Comparison of ENCODE assay signal across 18 mouse cellular contexts in the genomic region with DNA sequence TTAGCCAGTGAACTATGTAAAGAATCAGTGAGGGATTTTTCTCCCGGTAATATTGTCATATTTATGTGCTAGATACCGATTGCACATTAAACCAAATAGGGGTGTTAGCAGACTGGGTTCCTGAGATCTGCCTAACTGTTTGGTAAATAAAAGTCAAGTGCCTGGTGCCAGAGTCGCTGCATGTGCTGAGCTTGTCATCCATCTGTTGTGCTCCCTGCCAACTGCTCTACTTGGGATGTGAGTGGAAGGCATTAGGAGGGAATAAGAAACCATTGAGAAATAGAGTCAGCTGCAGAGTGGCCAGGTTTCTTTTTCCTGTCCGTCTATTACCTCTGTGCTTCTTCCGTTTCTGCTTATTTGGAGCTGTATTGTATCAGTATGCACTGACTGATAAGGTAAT.
DNase-seq lines count a peak whose midpoint lies in the region; ATAC-seq and TF ChIP-seq lines count a peak whose summit lies in the region.
"Had no signal": no experiment of that assay in that cellular context is flagged by ENCODE, and none has a peak within 500 bp of the region (broad histone marks: within the 10 kb centered on the region; RNA-seq: fewer than 3 reads in every experiment).

No protein-coding gene starts in this region.

- no peak for TF ChIP-seq POLR2A in brain, embryonic 14.5 days (IDR thresholded peaks at IDR 0.05; ENCODE audit: borderline replicate concordance, extremely low read depth, insufficient read depth, insufficient read length, poor library complexity, severe bottlenecking)

- no peak overlapping the region for H3K27ac ChIP-seq in forebrain, embryonic 14.5 days (ENCODE audit: low read depth, low read length)
- no peak overlapping the region for H3K27ac ChIP-seq in forebrain, embryonic 12.5 days
- peak overlapping the region; percentile 14; the same call in 1 of the 2 replicates for H3K27ac ChIP-seq in layer of hippocampus, adult 2 months
- H3K27ac ChIP-seq in intestine, embryonic 16.5 days (ENCODE audit: low read length), result no peak overlapping the region
- H3K27ac ChIP-seq: embryonic facial prominence, embryonic 15.5 days; heart, embryonic 13.5 days; intestine, embryonic 15.5 days; midbrain, embryonic 12.5 days had no signal

- 76% methylated on average over 5 of the region's 5 CpGs for WGBS in forebrain, embryonic 14.5 days
- WGBS in forebrain, embryonic 12.5 days, result 87% methylated on average over 5 of the region's 5 CpGs
- WGBS in intestine, embryonic 16.5 days, result 75% methylated on average over 5 of the region's 5 CpGs

- peak; percentile 71 for DNase-seq in forebrain, embryonic 14.5 days (ENCODE audit: low spot score)
- DNase-seq in brain, embryonic 14.5 days (ENCODE audit: low read depth), result peak; percentile 81
- DNase-seq in cerebellum, adult 9-10 months, result peak; percentile 85
- DNase-seq in layer of hippocampus, adult 2 months (ENCODE audit: low spot score in 2 of 2), result peak; percentile 23 to 40
- no peak for DNase-seq in right cerebral cortex, postnatal 36 days (ENCODE audit: low spot score in 2 of 2)
- DNase-seq: adrenal gland, postnatal 25 days; kidney, postnatal 10 days; lung, postnatal 4 days; retina, postnatal 1 day had no signal

- TF ChIP-seq CTCF in brain, embryonic 14.5 days (IDR thresholded peaks at IDR 0.05; ENCODE audit: borderline replicate concordance, extremely low read depth, insufficient read depth, insufficient read length), result no peak
- TF ChIP-seq CTCF in layer of hippocampus, adult 2 months (conservative IDR thresholded peaks at IDR 0.05), result no peak

- no peaks in the 10 kb centered on the region for H3K9me3 ChIP-seq in forebrain, embryonic 14.5 days (replicated peaks; ENCODE audit: control insufficient read depth, low read length)
- H3K9me3 ChIP-seq in forebrain, embryonic 12.5 days, result no peaks in the 10 kb centered on the region
- H3K9me3 ChIP-seq in intestine, embryonic 16.5 days (ENCODE audit: control insufficient read depth, low read length), result no peaks in the 10 kb centered on the region
- H3K9me3 ChIP-seq: embryonic facial prominence, embryonic 15.5 days; heart, embryonic 13.5 days; intestine, embryonic 15.5 days; midbrain, embryonic 12.5 days had no signal

- H3K4me3 ChIP-seq in forebrain, embryonic 14.5 days (ENCODE audit: low read depth, low read length), result no peak overlapping the region
- H3K4me3 ChIP-seq in forebrain, embryonic 12.5 days (replicated peaks), result no peak overlapping the region
- no peak overlapping the region for H3K4me3 ChIP-seq in layer of hippocampus, adult 2 months
- no peak overlapping the region for H3K4me3 ChIP-seq in intestine, embryonic 16.5 days (ENCODE audit: low read length)
- H3K4me3 ChIP-seq: embryonic facial prominence, embryonic 15.5 days; heart, embryonic 13.5 days; intestine, embryonic 15.5 days; midbrain, embryonic 12.5 days; myocyte had no signal

- no peaks in the 10 kb centered on the region for H3K27me3 ChIP-seq in forebrain, embryonic 14.5 days (replicated peaks; ENCODE audit: control insufficient read depth, insufficient read depth, low read length)
- no peaks in the 10 kb centered on the region for H3K27me3 ChIP-seq in forebrain, embryonic 12.5 days
- H3K27me3 ChIP-seq in intestine, embryonic 16.5 days (replicated peaks; ENCODE audit: control insufficient read depth, insufficient read depth, low read length), result no peaks in the 10 kb centered on the region
- H3K27me3 ChIP-seq: embryonic facial prominence, embryonic 15.5 days; heart, embryonic 13.5 days; intestine, embryonic 15.5 days; midbrain, embryonic 12.5 days had no signal

- ATAC-seq in forebrain, embryonic 14.5 days, result peak; percentile 79; the same call in 1 of the 2 replicates
- ATAC-seq in forebrain, embryonic 12.5 days (ENCODE audit: low FRiP score), result no peak
- no peak for ATAC-seq in granulocyte monocyte progenitor cell, adult 5-6 weeks (replicated peaks; ENCODE audit: poor library complexity, severe bottlenecking)
- ATAC-seq in intestine, embryonic 16.5 days, result no peak
- ATAC-seq: activated CD4-positive, CD25-positive, alpha-beta regulatory T cell, adult 4 months; intestine, embryonic 15.5 days had no signal

- no peak overlapping the region for H3K4me2 ChIP-seq in forebrain, embryonic 14.5 days (ENCODE audit: low read length)
- no peak overlapping the region for H3K4me2 ChIP-seq in forebrain, embryonic 12.5 days
- no peak overlapping the region for H3K4me2 ChIP-seq in intestine, embryonic 16.5 days (ENCODE audit: low read depth, low read length)
- H3K4me2 ChIP-seq: embryonic facial prominence, embryonic 15.5 days; heart, embryonic 13.5 days; intestine, embryonic 15.5 days; midbrain, embryonic 12.5 days had no signal

- no peaks in the 10 kb centered on the region for H3K4me1 ChIP-seq in forebrain, embryonic 14.5 days (ENCODE audit: control insufficient read depth, insufficient read depth, low read length)
- no peaks in the 10 kb centered on the region for H3K4me1 ChIP-seq in forebrain, embryonic 12.5 days
- H3K4me1 ChIP-seq in intestine, embryonic 16.5 days (ENCODE audit: control insufficient read depth, insufficient read depth, low read length), result no peaks in the 10 kb centered on the region
- H3K4me1 ChIP-seq: embryonic facial prominence, embryonic 15.5 days; heart, embryonic 13.5 days; intestine, embryonic 15.5 days; midbrain, embryonic 12.5 days had no signal

- H3K9ac ChIP-seq in forebrain, embryonic 14.5 days (ENCODE audit: low read length), result no peak overlapping the region
- H3K9ac ChIP-seq in forebrain, embryonic 12.5 days, result no peak overlapping the region
- no peak overlapping the region for H3K9ac ChIP-seq in intestine, embryonic 16.5 days (ENCODE audit: low read depth, low read length)
- H3K9ac ChIP-seq: embryonic facial prominence, embryonic 15.5 days; heart, embryonic 13.5 days; intestine, embryonic 15.5 days; midbrain, embryonic 12.5 days had no signal

- no peaks in the 10 kb centered on the region for H3K36me3 ChIP-seq in forebrain, embryonic 14.5 days (ENCODE audit: control insufficient read depth, insufficient read depth, low read length)
- H3K36me3 ChIP-seq in forebrain, embryonic 12.5 days (replicated peaks), result no peaks in the 10 kb centered on the region
- no peaks in the 10 kb centered on the region for H3K36me3 ChIP-seq in intestine, embryonic 16.5 days (ENCODE audit: control insufficient read depth, insufficient read depth, low read length)
- H3K36me3 ChIP-seq: embryonic facial prominence, embryonic 15.5 days; heart, embryonic 13.5 days; intestine, embryonic 15.5 days; midbrain, embryonic 12.5 days had no signal

Comparison
In these comparisons a context has a peak if more than half of its experiments do, and no peak if none do; other contexts are left out.
1. DNase-seq: peak in forebrain, embryonic 14.5 days (single experiment), brain, embryonic 14.5 days (single experiment), cerebellum, adult 9-10 months (single experiment) and layer of hippocampus, adult 2 months (2 of 2); none in right cerebral cortex, postnatal 36 days (0 of 2).